Mouse (Mus musculus) forebrain, embryonic 15.5 days (tissue): Measurements from ENCODE around the gene Ablim2. TPM values are rescaled to one million over a fixed set of nuclear protein-coding genes. Genes with fewer than 3 reads are reported as not detected.

Experiments
- ATAC-seq: fragments of 200-750 bp; cut with Nextera tagmentation; replicated peaks from 2 replicates; pipeline ENCODE4 v1.8.0; 2017; ENCODE audit warnings: mild to moderate bottlenecking, moderate TSS enrichment, moderate library complexity
- H3K27ac ChIP-seq: fragments of 300-500 bp; sonication (generic); replicated peaks from 2 replicates; pipeline ENCODE4 v1.5.1; 2015; ENCODE audit warnings: mild to moderate bottlenecking, inconsistent platforms
- H3K27me3 ChIP-seq: fragments of 300-500 bp; sonication (generic); 2 replicates; pipeline ENCODE4 v1.6.1; 2015; ENCODE audit warnings: inconsistent platforms
- H3K36me3 ChIP-seq: fragments of 300-500 bp; sonication (generic); 2 replicates; pipeline ENCODE4 v1.6.1; 2015; ENCODE audit warnings: mild to moderate bottlenecking, inconsistent platforms
- H3K4me1 ChIP-seq: fragments of 300-500 bp; sonication (generic); 2 replicates; pipeline ENCODE4 v1.6.1; 2015; ENCODE audit warnings: inconsistent platforms
- H3K4me2 ChIP-seq: fragments of 300-500 bp; sonication (generic); replicated peaks from 2 replicates; pipeline ENCODE4 v1.6.1; 2015; ENCODE audit warnings: mild to moderate bottlenecking, inconsistent platforms
- H3K4me3 ChIP-seq: fragments of 300-500 bp; sonication (generic); 2 replicates; pipeline ENCODE4 v1.5.1; 2015; ENCODE audit warnings: mild to moderate bottlenecking, inconsistent platforms
- H3K9ac ChIP-seq: fragments of 300-500 bp; sonication (generic); replicated peaks from 2 replicates; pipeline ENCODE4 v1.6.1; 2015; ENCODE audit warnings: mild to moderate bottlenecking, inconsistent platforms
- H3K9me3 ChIP-seq: fragments of 300-500 bp; sonication (generic); 2 replicates; pipeline ENCODE4 v1.6.1; 2016; ENCODE audit warnings: inconsistent platforms
- WGBS: fragments of 180-500 bp; shearing (Covaris S2); methylation state at CpG from one replicate; pipeline ENCODE4 v1.1.7; 2015; ENCODE audit warnings: mixed read lengths; 5-methylcytosine and 5-hydroxymethylcytosine counted together
- polyA plus RNA-seq: library from polyadenylated mRNA; unstranded; fragments of >200 nt; fragmentation: Nextera tagmentation; extraction: Ambion mirVana; gene quantifications from 2 replicates; pipeline ENCODE4 v1.2.1, GENCODE M21; 2015

Ablim2 gene
- polyA plus RNA-seq, 1 experiment from 2014 or later: 8.5 TPM

DNA sequence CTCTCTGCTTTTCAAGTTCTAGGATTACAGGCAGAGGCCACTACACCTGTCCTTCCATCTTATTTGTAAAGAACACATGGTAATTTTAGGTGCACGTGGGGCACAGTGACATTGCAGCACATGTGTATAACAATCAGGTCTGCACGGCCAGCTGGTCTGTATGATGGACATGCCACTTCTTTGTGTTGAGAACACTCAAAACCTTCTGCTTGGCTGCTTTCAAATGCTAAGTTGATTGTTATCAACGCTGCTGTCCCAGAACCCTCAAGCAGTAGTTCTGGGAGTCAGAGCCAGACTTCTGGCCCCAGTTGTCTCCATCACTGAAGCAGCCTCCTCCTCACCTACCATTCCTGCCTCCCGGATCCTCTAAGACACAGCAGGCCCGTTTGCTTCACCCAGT is 159.0 kb downstream of the Ablim2 start:
- H3K27me3 ChIP-seq: no peaks in the 10 kb centered on the region
- no peak overlapping the region for H3K4me3 ChIP-seq
- H3K4me2 ChIP-seq: no peak overlapping the region
- 43% methylated on average over 5 of the region's 5 CpGs for WGBS
- H3K9me3 ChIP-seq: 0 out of 2 replicates have a peak, but pooled peaks cover 4% of the 10 kb centered on the region
- no peaks in the 10 kb centered on the region for H3K36me3 ChIP-seq
- 0 out of 2 replicates have a peak overlapping the region, but pooled peaks have one; percentile 12 for H3K27ac ChIP-seq
- no peak for ATAC-seq
- peaks cover 63% of the 10 kb centered on the region for H3K4me1 ChIP-seq
- no peak overlapping the region for H3K9ac ChIP-seq

DNA sequence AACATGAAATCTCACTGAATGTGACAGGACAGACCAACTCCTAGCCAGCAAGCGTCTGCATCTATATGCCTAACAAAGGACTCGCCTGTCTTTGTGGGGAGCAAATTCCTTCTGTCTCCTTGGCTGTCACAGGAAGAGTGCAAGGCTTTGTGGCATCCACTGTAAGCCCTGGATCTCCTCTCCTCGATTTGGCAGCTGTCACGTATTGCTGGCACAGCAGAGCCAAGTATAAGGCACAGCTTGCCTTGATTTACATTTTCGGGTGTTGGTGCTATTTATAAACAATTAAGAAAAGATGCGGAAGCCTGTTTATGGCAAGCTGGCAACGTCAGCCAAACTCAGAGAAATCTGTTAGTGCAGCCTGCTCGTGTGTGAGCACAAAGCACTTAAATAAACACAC is 160.7 kb downstream of the Ablim2 start:
- Histone ChIP-seq H3K27ac (peak overlapping the region; percentile 90), H3K36me3 (no peaks in the 10 kb centered on the region), H3K4me1 (peaks cover 71% of the 10 kb centered on the region), H3K9ac (no peak overlapping the region), H3K4me3 (no peak overlapping the region), H3K27me3 (no peaks in the 10 kb centered on the region), H3K9me3 (no peaks in the 10 kb centered on the region), H3K4me2 (0 out of 2 replicates have a peak overlapping the region, but pooled peaks have one; percentile 15)
- ATAC-seq: peak; percentile 91
- 8% methylated on average over 8 of the region's 8 CpGs for WGBS

DNA sequence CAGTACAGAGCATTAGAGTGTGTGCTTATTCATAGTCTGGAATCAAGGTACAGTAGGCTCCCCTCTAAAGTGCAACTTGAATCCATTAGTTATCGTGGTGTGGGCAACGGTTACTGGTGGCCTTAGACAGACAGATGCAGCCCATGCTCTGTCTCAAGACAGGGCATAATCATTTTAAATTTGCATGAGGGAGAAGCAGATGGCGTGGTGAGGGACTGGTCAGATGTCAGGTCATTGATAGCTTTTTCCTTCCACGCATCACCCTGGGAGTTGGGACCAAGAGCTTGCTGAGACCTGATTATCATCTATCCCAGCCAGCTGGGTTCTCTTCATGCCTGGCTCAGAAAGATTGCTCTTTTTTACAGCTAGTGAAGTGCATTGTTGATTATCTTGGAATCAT is 162.4 kb downstream of the Ablim2 start:
- Histone ChIP-seq H3K9ac (no peak overlapping the region), H3K4me2 (no peak overlapping the region), H3K4me3 (no peak overlapping the region), H3K27me3 (no peaks in the 10 kb centered on the region), H3K36me3 (no peaks in the 10 kb centered on the region), H3K27ac (no peak overlapping the region), H3K4me1 (peaks cover 83% of the 10 kb centered on the region), H3K9me3 (no peaks in the 10 kb centered on the region)
- 56% methylated on average over 4 of the region's 4 CpGs for WGBS
- no peak for ATAC-seq

DNA sequence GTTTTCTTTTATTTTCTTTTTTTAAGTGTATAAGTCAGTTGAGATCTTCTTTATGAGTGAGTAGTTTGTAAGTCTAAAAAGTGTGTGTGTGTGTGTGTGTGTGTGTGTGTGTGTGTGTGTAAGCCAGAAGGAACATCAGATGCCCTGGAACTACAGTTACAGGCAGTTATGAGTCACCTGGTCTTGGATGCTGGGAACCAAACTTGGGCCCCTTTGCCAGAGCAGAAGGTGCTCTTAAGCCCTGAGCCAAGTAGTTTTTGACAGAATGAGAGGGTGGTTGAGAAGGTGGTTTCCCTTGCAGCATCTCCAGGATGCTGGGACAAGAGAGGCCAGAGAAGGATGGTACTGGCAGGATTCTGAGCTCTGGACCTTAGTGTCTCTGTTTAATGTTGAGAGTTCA is 162.9 kb downstream of the Ablim2 start:
- Histone ChIP-seq H3K9me3 (no peaks in the 10 kb centered on the region), H3K27me3 (no peaks in the 10 kb centered on the region), H3K4me3 (no peak overlapping the region), H3K27ac (no peak overlapping the region), H3K9ac (no peak overlapping the region), H3K4me1 (peaks cover 83% of the 10 kb centered on the region), H3K36me3 (no peaks in the 10 kb centered on the region), H3K4me2 (no peak overlapping the region)
- ATAC-seq: no peak

DNA sequence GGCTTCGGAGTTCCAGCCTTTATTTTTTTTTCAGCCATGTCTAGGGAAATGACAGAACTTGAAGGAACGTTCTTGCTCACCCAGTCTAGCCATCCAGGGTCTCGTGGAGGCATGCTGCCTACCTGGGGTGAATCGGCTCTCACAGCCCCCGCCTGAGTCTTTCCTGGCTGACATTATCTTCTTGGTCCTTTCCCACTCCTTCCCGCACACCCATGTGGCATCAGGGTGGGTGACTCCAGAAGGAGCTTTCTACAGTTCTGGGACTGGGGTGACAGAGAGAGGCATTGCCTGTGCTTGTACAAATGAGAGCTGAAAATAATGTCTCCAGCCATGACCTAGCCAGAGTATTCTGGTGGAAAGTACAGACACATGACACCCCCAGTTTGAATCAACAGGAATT is 163.5 kb downstream of the Ablim2 start:
- WGBS: 80% methylated on average over 6 of the region's 6 CpGs
- Histone ChIP-seq H3K36me3 (no peaks in the 10 kb centered on the region), H3K9me3 (no peaks in the 10 kb centered on the region), H3K4me3 (no peak overlapping the region), H3K27me3 (no peaks in the 10 kb centered on the region), H3K9ac (no peak overlapping the region), H3K4me2 (no peak overlapping the region), H3K4me1 (peaks cover 84% of the 10 kb centered on the region), H3K27ac (0 out of 2 replicates have a peak overlapping the region, but pooled peaks have one; percentile 11)
- no peak for ATAC-seq

DNA sequence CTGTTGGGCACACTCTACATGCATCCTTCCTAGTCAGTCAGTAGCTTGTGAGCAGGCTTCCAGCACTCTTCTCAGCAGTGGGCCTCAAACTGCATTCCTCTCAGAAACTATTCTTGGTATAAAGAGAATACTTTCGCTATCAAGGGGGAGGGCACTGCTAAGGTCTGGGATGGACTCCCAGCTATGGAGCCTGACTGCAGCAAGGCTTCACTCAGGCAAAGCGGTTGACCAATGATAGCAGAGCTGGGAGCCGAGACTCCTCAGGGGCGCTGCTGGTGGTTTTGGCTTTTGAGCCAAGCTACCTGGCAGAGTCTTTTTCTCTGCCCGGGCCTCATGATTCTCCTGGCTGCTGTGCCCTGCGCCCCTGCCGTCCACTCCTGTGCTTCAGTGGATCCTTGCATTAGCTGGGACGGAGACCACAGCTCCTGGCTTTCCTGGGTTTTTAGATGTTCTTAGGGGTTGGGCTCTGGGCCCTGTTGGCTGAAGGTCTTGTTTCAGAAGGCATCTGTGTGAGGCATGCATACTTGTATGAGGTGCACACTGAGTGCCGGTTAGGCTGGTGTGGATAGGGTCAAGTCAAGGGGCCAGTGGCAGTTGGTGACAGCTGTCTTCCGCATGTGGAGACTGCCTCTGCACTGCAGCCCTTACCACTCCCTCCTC is 164.0 kb downstream of the Ablim2 start:
- Histone ChIP-seq H3K4me3 (no peak overlapping the region), H3K9me3 (no peaks in the 10 kb centered on the region), H3K4me1 (peaks cover 88% of the 10 kb centered on the region), H3K4me2 (no peak overlapping the region), H3K36me3 (no peaks in the 10 kb centered on the region), H3K27me3 (no peaks in the 10 kb centered on the region), H3K27ac (0 out of 2 replicates have a peak overlapping the region, but pooled peaks have one; percentile 11), H3K9ac (no peak overlapping the region)
- WGBS: 48% methylated on average over 10 of the region's 10 CpGs
- ATAC-seq: no peak

DNA sequence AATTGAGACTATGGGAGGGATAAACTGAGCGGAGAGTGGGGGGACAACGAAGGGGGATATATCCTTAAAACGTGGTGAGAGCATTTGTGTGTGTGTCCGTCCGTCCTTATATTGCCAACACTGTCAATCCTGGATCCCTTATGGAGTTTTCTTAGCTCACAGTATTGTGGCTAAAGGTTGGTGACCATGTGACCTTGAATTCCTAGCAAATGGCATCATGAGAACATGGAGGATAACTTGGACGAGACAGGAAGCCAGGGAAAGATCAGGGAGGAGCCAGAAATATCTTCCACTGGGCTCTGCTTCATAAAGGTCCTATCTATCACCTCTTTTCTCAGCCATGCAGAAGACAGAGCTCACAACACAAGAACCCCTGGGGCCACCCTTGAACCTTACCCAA is 165.8 kb downstream of the Ablim2 start:
- no peaks in the 10 kb centered on the region for H3K36me3 ChIP-seq
- H3K4me1 ChIP-seq: peaks cover 76% of the 10 kb centered on the region
- no peaks in the 10 kb centered on the region for H3K27me3 ChIP-seq
- WGBS: 87% methylated on average over 6 of the region's 6 CpGs
- H3K9ac ChIP-seq: no peak overlapping the region
- H3K4me2 ChIP-seq: no peak overlapping the region
- no peak overlapping the region for H3K4me3 ChIP-seq
- H3K9me3 ChIP-seq: no peaks in the 10 kb centered on the region
- H3K27ac ChIP-seq: no peak overlapping the region
- no peak for ATAC-seq

DNA sequence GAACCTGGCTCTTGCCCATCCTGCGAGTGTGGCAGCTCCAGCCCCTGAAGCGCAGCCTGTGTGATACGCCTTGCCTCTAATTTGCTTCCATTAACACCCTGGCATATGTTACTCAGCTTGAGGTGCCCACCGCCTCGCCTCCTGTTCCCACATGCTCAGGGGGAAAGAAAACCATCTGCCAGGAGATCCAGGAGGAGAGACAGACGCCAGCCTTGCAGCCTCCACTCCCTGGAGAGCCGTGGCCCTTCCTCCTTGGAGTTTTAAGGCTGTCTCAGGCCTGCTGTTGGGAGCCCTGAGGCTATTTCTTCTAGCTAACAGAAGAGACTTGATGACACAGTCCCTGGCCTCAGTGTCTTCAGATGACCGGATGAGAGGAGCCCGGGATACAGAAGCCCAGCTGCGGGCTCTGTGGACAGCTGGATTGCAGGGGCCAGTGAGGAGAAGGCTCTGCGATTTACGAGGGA is 167.5 kb downstream of the Ablim2 start:
- Histone ChIP-seq H3K4me1 (peaks cover 58% of the 10 kb centered on the region), H3K27ac (peak overlapping the region; percentile 70), H3K36me3 (no peaks in the 10 kb centered on the region), H3K9me3 (no peaks in the 10 kb centered on the region), H3K9ac (no peak overlapping the region), H3K4me3 (no peak overlapping the region), H3K27me3 (no peaks in the 10 kb centered on the region), H3K4me2 (no peak overlapping the region)
- WGBS: 48% methylated on average over 12 of the region's 12 CpGs
- peak; percentile 86 for ATAC-seq

DNA sequence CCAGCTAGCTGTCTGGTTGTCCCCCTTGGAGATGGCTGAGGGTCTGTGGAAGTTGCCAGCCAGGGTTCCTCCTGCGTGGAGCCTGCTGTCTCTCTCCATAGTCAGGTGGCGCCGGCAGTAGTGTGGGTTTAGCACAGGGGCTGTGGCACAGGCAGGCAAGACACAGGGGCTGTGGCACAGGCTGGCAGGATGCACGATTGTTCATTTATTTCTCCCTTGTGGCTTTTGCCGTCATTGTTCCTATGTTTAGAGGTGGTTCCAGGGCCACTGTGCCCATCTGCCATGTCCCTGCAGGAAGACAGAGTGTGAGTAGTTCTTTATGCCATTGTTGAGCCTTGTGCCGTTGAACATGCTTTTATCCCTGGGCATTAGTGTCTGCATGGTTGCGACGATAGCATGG is 168.8 kb downstream of the Ablim2 start:
- no peak overlapping the region for H3K27ac ChIP-seq
- no peaks in the 10 kb centered on the region for H3K9me3 ChIP-seq
- no peak overlapping the region for H3K4me3 ChIP-seq
- ATAC-seq: no peak
- no peak overlapping the region for H3K4me2 ChIP-seq
- no peaks in the 10 kb centered on the region for H3K27me3 ChIP-seq
- WGBS: 57% methylated on average over 8 of the region's 8 CpGs
- no peak overlapping the region for H3K9ac ChIP-seq
- H3K36me3 ChIP-seq: no peaks in the 10 kb centered on the region
- H3K4me1 ChIP-seq: peaks cover 49% of the 10 kb centered on the region

DNA sequence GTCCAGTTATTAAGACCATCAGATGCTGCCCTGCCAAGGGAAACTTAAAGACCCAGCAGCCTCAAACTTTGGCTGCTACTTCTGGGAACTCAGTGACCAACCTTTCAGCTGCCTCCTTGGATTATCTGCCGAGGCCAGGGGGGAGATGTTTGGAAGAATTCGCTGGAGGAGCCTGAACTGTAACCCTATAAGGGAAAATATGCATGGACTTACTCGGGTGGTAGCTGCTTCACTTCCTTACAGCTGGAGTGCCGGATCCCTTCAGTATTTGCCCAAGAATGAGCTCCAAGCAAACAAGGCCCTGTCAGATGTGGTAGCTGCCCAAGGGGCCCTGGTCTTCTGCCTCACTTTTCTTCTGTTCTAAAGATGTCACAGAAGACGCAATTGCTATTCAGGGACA is 173.6 kb downstream of the Ablim2 start:
- no peak for ATAC-seq
- Histone ChIP-seq H3K4me3 (no peak overlapping the region), H3K4me1 (peaks cover 35% of the 10 kb centered on the region), H3K9ac (no peak overlapping the region), H3K36me3 (peaks cover 5% of the 10 kb centered on the region; the same call in 1 of the 2 replicates), H3K27me3 (no peaks in the 10 kb centered on the region), H3K27ac (no peak overlapping the region), H3K9me3 (no peaks in the 10 kb centered on the region), H3K4me2 (no peak overlapping the region)
- WGBS: 74% methylated on average over 5 of the region's 5 CpGs

DNA sequence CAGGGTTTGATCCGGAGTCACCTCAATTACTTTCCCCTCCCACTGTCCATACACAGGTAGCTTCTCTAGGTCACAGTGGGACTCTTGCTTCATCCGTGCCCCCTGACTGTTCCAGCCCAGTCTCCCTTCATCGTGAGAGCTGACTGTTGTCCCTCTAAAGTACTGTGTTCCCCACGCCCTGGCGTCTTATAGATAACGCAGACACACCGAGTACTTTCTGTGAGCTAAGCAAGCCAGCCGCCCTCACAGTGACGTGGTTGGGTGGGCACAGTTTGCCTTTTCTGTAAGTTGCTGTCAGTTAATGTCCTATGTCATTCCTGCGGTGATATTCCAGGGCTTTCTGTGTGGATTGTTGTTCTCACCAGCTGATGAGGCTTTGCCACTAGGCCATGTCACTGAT is 175.4 kb downstream of the Ablim2 start:
- H3K4me3 ChIP-seq: no peak overlapping the region
- H3K36me3 ChIP-seq: peaks cover 7% of the 10 kb centered on the region; the same call in 1 of the 2 replicates
- no peaks in the 10 kb centered on the region for H3K9me3 ChIP-seq
- peaks cover 34% of the 10 kb centered on the region for H3K4me1 ChIP-seq
- 78% methylated on average over 10 of the region's 10 CpGs for WGBS
- no peak overlapping the region for H3K27ac ChIP-seq
- H3K9ac ChIP-seq: no peak overlapping the region
- no peak overlapping the region for H3K4me2 ChIP-seq
- no peaks in the 10 kb centered on the region for H3K27me3 ChIP-seq
- no peak for ATAC-seq
